Mouse (Mus musculus) embryonic fibroblast, embryonic 13.5 days (primary cell): ENCODE measurements at regions not wholly inside any gene's neighbourhood (a gene's known extent, or its start where the extent isn't known, plus 50 kb on each side); places are given as distances from the start of the nearest gene placed in this dataset.

ENCODE experiments used
- H3K27ac ChIP-seq: 2 replicates; pipeline ENCODE4 v1.5.1; 2012; ENCODE audit warnings: low read length, control low read depth, inconsistent platforms; ENCODE audit not compliant: insufficient read depth
- H3K4me1 ChIP-seq: 2 replicates; pipeline ENCODE4 v1.6.1; 2011; ENCODE audit warnings: low read length; ENCODE audit not compliant: control insufficient read depth, insufficient read depth
- H3K4me3 ChIP-seq: 2 replicates; pipeline ENCODE4 v1.5.1; 2011; ENCODE audit warnings: mild to moderate bottlenecking, control low read depth, low read length; ENCODE audit not compliant: insufficient read depth
- CTCF ChIP-seq: IDR thresholded peaks from 2 replicates; pipeline ENCODE4 v1.5.1; 2011; ENCODE audit warnings: mild to moderate bottlenecking, control low read depth, low read length, moderate library complexity, borderline replicate concordance; ENCODE audit not compliant: insufficient read depth
- POLR2A ChIP-seq: IDR thresholded peaks from 2 replicates; pipeline ENCODE4 v1.6.1; 2011; ENCODE audit warnings: low read depth, mild to moderate bottlenecking, control low read depth, low read length, moderate library complexity

DNA sequence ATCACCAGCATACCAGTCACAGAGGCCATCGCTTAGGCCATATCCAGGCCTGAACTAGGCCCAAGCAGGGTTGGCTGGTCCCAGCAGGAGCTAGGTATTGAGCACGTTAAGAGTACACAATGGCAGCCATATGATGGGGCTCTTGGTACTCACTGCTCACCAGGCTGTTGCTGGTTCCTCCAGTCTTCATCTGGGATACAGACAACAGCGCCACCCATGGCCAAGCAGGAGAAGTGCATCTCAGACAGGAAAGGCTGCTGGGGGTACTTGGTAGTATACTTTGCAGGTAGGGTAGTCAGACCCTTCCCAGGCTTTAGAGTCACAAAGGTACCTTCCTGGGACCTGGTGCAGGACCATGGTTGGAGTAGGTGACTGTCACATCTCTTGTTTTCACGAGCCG is 441.1 kb upstream of the Zmiz1 start:
- H3K27ac ChIP-seq = no peak overlapping the region
- H3K4me3 ChIP-seq = no peak overlapping the region
- 0 out of 2 replicates have a peak, but pooled peaks have one; percentile 4 for TF ChIP-seq CTCF
- TF ChIP-seq POLR2A = no peak
- peaks cover 13% of the 10 kb centered on the region; the same call in 1 of the 2 replicates for H3K4me1 ChIP-seq

DNA sequence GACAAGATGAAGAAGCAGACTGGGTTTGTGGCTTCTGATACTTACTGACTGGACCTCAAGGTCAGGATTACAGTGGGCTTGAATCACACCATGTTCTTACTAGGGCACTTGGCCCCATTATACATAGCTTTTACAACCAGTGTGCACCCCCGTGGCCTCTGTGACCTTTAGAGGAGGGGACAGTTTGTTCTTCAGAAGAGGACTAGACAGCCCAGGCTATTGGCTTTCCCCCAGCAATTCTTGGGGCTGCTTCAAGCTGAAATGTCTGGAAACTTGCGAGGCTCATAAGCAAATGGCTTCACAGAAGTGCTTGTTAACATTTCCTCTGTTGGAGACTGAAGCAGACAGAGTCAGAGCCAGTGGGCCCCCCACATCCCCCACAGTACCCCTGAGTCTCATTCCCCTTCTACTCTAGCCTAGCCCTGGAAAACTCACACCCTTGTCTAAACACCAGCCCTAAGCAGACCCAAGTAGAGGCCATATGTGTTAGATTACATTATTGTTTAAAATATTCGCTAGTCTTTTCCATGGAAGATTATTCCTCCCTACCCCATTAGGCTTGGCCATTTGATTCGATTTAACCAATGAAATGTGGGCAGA is 439.6 kb upstream of the Zmiz1 start:
- TF ChIP-seq POLR2A (no peak), CTCF (no peak)

DNA sequence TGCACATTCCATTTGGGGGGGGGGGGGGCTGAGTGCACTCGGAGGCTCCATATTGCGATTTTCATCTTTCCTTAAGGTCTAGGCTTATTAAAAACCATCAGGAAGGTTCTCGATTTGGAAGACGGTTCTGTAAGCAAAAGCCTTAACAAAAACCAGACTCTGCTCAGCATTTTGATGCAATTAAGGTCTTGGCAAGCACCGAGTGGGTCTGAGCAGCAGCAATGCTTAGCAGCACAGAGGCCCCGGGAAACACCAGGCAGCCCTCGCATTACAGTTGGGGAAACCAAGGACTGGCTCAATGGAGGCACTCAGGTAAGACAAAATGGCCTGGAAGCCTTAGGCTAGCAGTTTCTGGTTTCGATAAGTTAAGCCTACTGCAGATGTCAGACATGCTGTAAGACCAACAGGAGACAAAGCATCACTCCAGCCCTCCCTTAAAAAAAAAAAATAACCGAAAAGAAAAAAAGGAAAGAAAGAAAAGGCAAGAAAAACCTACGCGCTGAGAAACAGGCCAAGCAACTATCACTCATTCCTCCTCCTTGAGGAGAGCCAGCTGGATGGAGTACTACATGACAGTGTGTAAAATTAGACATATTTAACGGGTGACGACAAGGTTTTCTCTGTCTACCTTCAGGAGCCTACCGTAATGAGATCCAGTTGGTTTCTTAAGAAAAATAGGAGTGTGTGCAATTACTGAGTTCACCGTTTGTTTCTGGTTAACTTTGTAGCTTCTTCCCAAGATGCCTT is 436.3 kb upstream of the Zmiz1 start:
- Histone ChIP-seq H3K27ac (peak overlapping the region; percentile 24; the same call in 1 of the 2 replicates), H3K4me3 (no peak overlapping the region), H3K4me1 (peaks cover 10% of the 10 kb centered on the region; the same call in 1 of the 2 replicates)
- TF ChIP-seq POLR2A (no peak), CTCF (no peak)

More for the DNA sequence above, 439.6 kb upstream of the Zmiz1 start:
- H3K27ac ChIP-seq = no peak overlapping the region
- no peak overlapping the region for H3K4me3 ChIP-seq
- H3K4me1 ChIP-seq = peaks cover 13% of the 10 kb centered on the region; the same call in 1 of the 2 replicates

DNA sequence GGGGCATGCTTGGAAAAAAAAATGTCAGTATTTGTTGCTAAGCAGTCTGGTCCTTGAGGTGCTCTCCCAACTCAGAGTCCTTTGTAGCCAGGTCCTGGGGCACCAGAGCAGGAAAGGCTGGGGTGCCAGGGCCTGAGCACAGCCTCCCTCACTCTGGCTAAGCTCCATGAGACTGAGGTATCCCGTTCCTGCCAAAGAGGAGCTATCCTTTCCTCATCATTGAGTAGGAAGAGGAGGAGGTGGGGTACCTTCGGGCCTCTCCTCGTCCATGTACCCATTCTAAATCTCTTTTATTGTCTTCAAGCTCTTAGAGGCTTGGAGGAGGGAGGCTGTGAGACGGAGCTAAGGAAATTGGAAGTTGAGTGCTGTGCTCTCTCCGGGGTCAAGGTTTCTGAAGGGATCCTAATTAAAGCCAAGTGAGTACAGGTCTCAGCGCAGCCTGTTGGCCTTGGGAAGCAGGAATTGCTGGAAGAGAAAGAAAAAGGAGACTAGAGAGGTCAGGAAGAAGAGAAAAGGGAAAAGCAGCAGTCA is 435.6 kb upstream of the Zmiz1 start:
- peaks cover 10% of the 10 kb centered on the region; the same call in 1 of the 2 replicates for H3K4me1 ChIP-seq
- no peak for TF ChIP-seq CTCF
- no peak for TF ChIP-seq POLR2A
- no peak overlapping the region for H3K4me3 ChIP-seq
- 0 out of 2 replicates have a peak overlapping the region, but pooled peaks have one; percentile 20 for H3K27ac ChIP-seq

DNA sequence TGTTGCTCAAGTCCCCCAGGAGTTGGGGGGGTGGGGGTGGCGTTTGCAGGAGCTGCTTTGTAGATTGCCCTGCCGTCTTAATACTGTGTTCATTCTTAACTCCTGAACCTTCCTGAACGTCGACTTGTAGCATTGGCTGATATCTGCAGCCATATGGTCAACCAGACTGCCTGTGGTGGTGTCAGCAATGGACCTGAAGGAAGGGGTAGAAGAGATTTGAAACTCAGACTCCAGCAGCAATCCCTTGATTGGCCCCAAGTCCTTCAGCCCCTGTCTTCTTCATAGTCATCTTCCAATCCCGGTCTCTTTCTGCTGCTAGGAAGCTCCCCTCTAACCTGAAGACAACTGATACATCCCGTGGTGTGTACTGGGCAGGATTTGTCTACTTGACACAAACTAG is 433.9 kb upstream of the Zmiz1 start:
- peaks cover 10% of the 10 kb centered on the region; the same call in 1 of the 2 replicates for H3K4me1 ChIP-seq
- no peak overlapping the region for H3K4me3 ChIP-seq
- H3K27ac ChIP-seq = no peak overlapping the region
- no peak for TF ChIP-seq POLR2A
- no peak for TF ChIP-seq CTCF

DNA sequence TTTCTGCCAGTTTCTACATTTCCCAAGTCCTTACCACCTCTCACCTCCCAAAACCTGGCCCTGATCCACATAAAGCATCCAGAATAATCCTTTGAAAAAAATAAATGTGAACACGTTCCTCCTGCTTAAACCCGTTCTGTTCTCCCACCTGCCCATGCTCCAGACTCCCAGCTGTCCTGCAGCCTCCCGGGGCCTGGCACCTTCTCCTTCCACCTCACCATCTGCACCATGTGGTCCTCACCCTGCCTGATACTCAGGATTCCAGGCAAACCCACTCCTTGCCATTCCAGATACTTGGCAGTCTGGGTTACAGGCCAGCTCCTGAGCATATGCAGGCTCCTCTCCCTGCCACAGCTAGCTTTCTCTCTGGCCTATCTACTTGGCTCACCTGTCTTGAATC is 431.9 kb upstream of the Zmiz1 start:
- H3K4me3 ChIP-seq = no peak overlapping the region

DNA sequence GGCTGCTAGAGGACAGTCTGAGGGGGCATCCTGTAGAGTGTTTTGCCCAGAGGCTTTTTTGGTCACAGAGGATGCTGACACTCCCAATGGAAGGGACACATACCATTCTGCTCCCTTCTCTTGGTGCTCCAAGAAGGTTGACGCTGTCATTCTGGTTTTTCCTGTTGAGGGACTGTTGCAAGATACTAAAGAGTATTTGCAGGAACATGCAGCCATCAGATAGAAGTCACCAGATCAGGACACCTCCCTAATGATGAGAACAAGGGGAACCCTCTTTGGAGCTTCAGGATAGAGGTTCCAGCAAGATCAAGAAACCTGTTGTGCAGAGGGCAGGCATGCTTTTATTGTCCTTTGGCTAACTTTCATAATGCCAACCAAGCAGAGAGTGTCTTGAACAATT is 431.1 kb upstream of the Zmiz1 start:
- peaks cover 4% of the 10 kb centered on the region; the same call in 1 of the 2 replicates for H3K4me1 ChIP-seq
- TF ChIP-seq CTCF (no peak), POLR2A (no peak)

More for the DNA sequence above, 431.9 kb upstream of the Zmiz1 start:
- no peak overlapping the region for H3K27ac ChIP-seq
- no peak for TF ChIP-seq POLR2A
- no peak for TF ChIP-seq CTCF
- peaks cover 7% of the 10 kb centered on the region; the same call in 1 of the 2 replicates for H3K4me1 ChIP-seq

DNA sequence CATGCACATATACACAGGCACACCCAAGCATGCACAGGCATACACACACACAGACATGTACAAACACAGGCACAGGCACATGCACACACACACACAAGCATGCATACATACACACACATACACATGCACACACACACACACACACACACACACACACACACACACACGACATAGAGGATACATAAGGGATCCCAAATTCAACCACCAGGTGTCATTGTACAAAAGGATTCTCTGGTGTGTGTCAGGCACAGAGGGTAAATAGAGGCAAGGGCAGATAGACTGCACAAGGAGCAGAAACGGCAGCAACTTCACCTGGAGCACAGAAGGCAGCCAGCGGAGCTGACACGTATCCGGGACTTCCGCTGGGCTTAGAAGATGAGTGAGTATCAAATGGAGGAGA is 428.1 kb upstream of the Zmiz1 start:
- Histone ChIP-seq H3K27ac (no peak overlapping the region), H3K4me3 (no peak overlapping the region), H3K4me1 (peaks cover 4% of the 10 kb centered on the region; the same call in 1 of the 2 replicates)
- TF ChIP-seq CTCF (no peak), POLR2A (no peak)

More for the DNA sequence above, 431.1 kb upstream of the Zmiz1 start:
- H3K27ac ChIP-seq = no peak overlapping the region
- no peak overlapping the region for H3K4me3 ChIP-seq

DNA sequence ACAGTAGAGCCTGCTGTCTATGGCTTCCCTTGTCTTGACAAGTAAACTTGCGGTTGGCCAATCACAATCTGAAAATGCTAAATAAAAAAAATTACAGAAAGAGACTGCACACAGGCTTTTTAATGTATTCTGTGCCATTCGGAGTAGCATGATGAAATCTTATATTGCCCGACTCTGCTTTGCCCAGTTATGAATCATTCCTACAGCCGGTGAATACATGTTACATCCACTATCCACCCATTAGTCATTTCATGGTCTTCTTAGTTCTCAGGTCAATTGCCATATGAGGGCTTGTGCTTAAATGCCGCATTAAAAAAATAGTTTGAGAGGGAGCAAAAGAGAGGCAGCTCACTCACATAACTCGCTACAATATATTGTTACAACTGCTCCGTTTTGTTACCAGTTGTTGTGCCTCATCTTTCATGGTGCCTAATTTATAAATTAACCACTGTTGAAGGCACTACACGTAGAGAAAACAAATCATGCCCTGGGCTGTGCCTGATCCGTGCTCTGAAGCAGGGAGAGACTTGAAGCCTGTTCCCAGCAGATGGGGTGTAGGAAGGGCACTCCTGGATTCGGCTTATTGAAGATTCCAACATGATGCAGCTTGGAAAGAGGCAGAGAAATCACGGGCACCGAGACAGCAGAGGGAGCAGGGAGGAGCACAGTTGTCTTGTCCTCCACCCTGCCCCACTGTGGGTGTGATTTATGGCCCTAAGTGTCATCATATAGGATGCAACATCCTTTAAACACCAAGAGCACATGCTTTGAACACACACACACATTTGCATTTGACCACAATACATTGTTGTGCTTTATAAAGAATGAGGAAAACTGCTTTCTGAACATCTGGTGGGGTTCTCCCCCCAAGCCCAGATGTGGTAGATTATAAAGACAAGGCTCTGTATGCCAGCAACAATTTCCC is 427.0 kb upstream of the Zmiz1 start:
- no peak overlapping the region for H3K4me3 ChIP-seq
- TF ChIP-seq POLR2A (no peak), CTCF (no peak)
- H3K4me1 ChIP-seq = peaks cover 4% of the 10 kb centered on the region; the same call in 1 of the 2 replicates
- H3K27ac ChIP-seq = peak overlapping the region; percentile 21; the same call in 1 of the 2 replicates
